Mouse (Mus musculus) retina, postnatal 7 days (tissue): ENCODE measurements at regions not wholly inside any gene's neighbourhood (a gene's known extent, or its start where the extent isn't known, plus 50 kb on each side); places are given as distances from the start of the nearest gene placed in this dataset.

Experiments used
- DNase-seq: peaks from one replicate; pipeline ENCODE4 v3.0.0-alpha.2; 2012; ENCODE audit warnings: low read depth, low spot score

GRCm38 (mm10) chr5:129420981-129421380 is 80.0 kb upstream of the Sfswap start:
- DNase-seq = no peak

- no peak for DNase-seq
Measured at GRCm38 (mm10) chr5:129429897-129430296, 71.1 kb upstream of the Sfswap start.

GRCm38 (mm10) chr5:129430330-129430729 is 70.7 kb upstream of the Sfswap start:
- DNase-seq = no peak

DNA sequence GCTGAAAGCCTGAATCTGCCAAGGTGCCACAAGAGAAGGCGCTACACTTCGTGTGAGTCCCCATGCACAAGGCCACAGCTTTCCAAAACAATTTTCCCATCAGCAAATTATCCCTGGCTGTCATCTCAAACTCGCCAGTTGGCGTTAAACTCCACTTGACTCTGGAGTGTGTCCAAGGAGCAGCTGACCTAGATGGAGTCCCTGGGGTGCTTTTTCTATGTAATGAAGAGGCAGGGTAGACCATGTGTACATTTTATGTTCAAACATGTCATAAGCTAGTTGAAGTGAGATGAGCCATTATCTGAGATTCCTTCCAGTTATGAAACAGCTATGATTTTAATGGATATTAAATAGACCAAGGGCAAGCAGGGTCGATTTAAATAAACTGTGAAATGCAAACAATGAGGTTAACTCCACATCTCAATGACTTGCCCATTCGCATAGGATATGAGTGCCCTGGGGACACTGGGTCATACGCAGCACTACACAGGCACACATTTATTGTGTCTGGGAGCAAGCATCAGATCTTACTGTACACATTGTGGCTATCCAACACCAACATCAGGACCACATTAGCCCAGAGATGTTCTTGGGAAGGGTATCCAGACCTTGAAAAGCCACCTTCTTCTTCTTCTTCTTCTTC is 51.0 kb upstream of the Sfswap start:
- DNase-seq = no peak
